Mouse (Mus musculus) small intestine, adult 2 months (tissue): ENCODE data around the gene Gm5771. TPM values are rescaled to one million over a fixed set of nuclear protein-coding genes. Genes with fewer than 3 reads are reported as not detected.
"Not testable (repeated sequence)": the region's sequence is repeated elsewhere in the genome, so short reads cannot be mapped to it uniquely, and the experiment has no call there.

Experiments used
- H3K27ac ChIP-seq: fragments of 200-500 bp; 2 replicates; pipeline ENCODE4 v1.5.1; 2012; ENCODE audit warnings: low read depth, low read length, control low read depth, inconsistent platforms; ENCODE audit not compliant: insufficient read depth
- H3K27me3 ChIP-seq: fragments of 200-500 bp; 2 replicates; pipeline ENCODE4 v1.6.1; 2012; ENCODE audit warnings: mild to moderate bottlenecking, moderate library complexity, low read length, inconsistent platforms; ENCODE audit not compliant: control insufficient read depth, insufficient read depth
- H3K36me3 ChIP-seq: fragments of 200-500 bp; 2 replicates; pipeline ENCODE4 v1.6.1; 2012; ENCODE audit warnings: mild to moderate bottlenecking, low read length, control low read depth, inconsistent platforms; ENCODE audit not compliant: control insufficient read depth, insufficient read depth
- H3K4me1 ChIP-seq: fragments of 200-500 bp; 2 replicates; pipeline ENCODE4 v1.6.1; 2012; ENCODE audit warnings: low read length, inconsistent platforms, mixed read lengths; ENCODE audit not compliant: control insufficient read depth, insufficient read depth, insufficient read length
- H3K4me3 ChIP-seq: fragments of 200-500 bp; 2 replicates; pipeline ENCODE4 v1.5.1; 2012; ENCODE audit warnings: low read depth, mild to moderate bottlenecking, control low read depth, inconsistent platforms, low read length, moderate library complexity
- CTCF ChIP-seq: fragments of 200-500 bp; IDR thresholded peaks from 2 replicates; pipeline ENCODE4 v1.5.1; 2012; ENCODE audit warnings: low read depth, mild to moderate bottlenecking, control low read depth, inconsistent platforms, low read length, moderate library complexity, mixed read lengths; ENCODE audit not compliant: insufficient replicate concordance, insufficient read length; ENCODE audit errors: extremely low read depth
- POLR2A ChIP-seq: fragments of 200-500 bp; IDR thresholded peaks from 2 replicates; pipeline ENCODE4 v1.6.1; 2012; ENCODE audit warnings: low read depth, mild to moderate bottlenecking, control low read depth, inconsistent platforms, low read length, moderate library complexity
- WGBS: fragments of 180-500 bp; shearing (Covaris S2); methylation state at CpG from one replicate; pipeline ENCODE4 v1.1.7; 2018; 5-methylcytosine and 5-hydroxymethylcytosine counted together
- polyA plus RNA-seq: library from polyadenylated mRNA; depleted of rRNA; stranded (reverse); fragments of >200 nt; gene quantifications from 2 replicates; pipeline ENCODE4 v1.2.3, GENCODE M21; 2012; rRNA removed

Gm5771 gene
- polyA plus RNA-seq, result 0.48 and 166 TPM in 2 replicates

DNA sequence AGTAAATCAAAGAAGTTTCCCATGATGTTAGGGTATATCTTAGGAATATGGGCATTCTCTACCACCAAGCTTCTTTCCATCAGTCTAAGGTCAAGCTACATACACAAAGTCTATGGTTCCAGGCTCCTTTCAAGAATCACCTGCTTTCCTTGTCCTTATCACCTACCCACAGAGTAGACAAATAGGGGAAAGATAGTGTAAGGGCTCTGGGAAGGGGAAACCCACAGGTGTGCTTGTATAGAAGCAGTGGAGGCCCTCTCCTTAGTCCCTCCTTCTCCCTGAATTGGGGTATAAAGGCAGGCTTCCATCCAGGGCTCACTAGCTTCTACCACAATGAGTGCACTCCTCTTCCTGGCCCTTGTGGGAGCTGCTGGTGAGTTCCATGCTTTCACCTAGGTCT, at the start of gene Gm5771:
TSS of gene Gm5771 (plus strand) at position 301 of the 400 bp plus-strand sequence.
- H3K4me1 ChIP-seq, H3K36me3 ChIP-seq, H3K4me3 ChIP-seq, H3K27me3 ChIP-seq, H3K27ac ChIP-seq: not testable (repeated sequence)

DNA sequence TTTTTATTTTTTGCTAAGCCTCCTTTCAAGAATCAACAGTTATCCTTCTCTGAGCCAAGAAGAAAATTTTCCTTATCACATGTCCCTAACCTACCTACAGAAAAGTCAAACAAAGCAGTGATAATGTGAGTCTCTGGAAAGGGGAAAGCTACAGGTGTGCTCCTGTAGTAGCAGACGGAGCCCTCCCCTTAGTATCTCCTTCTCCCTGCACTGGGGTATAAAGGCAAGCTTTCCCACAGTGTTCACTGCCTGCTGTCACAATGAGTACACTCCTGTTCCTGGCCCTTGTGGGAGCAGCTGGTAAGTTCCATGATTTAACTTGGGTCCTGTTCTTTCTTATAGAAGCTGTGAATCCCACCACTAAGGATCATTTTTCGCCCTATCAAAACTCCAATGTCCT, 38.2 kb upstream of the Gm5771 start, which contains the start of gene Try10:
TSS of gene Try10 (plus strand) at position 174 of the 400 bp plus-strand sequence.
- WGBS, result 58% methylated on average over 2 of the region's 2 CpGs
- no peak within 1 kb of the TSS for H3K27ac ChIP-seq
- H3K4me3 ChIP-seq, result no peak within 1 kb of the TSS
- H3K36me3 ChIP-seq, result no peaks in the 10 kb centered on the region
- H3K4me1 ChIP-seq, result no peaks in the 10 kb centered on the region
- no peaks in the 10 kb centered on the region for H3K27me3 ChIP-seq
- TF ChIP-seq POLR2A (no peak), CTCF (no peak)

DNA sequence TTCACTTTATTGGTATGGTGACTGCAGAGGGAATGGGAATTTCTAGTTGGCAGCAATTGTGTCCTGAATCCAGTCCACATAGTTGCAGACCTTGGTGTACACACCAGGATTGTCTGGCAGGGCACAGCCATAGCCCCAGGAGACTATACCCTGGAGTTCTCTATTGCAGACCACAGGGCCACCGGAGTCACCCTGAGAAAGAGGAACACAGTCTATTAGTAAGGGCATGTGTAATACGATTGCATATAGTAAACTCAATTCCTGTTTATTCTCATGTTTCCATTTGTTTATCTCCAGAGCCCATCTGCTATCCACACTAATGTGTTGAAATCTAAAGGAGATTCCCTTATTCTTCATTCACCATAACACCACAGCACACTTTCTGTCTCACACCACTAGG, 18.4 kb upstream of the Gm5771 start:
- not testable (repeated sequence) for H3K4me3 ChIP-seq, H3K27me3 ChIP-seq, H3K4me1 ChIP-seq, H3K36me3 ChIP-seq, H3K27ac ChIP-seq
- WGBS, result 70% methylated on average over 2 of the region's 2 CpGs

DNA sequence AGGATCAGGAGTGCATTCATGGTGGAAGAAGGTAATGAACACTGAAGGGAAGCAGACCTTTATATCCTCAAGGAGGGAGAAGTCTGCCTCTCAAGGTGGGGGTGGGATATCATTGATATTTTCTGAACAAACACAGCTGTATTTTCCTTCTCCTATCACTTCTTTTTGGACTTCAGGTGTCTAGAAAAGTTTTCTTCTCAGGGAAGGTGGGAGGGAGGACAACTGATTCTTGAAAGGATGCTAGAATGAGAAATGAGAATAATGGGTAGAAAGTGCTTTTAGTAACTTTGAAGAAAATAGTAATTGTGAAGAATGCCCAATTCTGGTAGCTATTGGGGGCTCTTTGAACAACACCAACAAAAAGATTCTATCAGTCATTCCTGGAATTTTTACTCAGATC, 14.6 kb upstream of the Gm5771 start, which contains the start of gene Prss3:
TSS of gene Prss3 (minus strand) at position 101 of the 400 bp plus-strand sequence.
- H3K27me3 ChIP-seq, H3K36me3 ChIP-seq, H3K4me3 ChIP-seq, H3K4me1 ChIP-seq, H3K27ac ChIP-seq: not testable (repeated sequence)

DNA sequence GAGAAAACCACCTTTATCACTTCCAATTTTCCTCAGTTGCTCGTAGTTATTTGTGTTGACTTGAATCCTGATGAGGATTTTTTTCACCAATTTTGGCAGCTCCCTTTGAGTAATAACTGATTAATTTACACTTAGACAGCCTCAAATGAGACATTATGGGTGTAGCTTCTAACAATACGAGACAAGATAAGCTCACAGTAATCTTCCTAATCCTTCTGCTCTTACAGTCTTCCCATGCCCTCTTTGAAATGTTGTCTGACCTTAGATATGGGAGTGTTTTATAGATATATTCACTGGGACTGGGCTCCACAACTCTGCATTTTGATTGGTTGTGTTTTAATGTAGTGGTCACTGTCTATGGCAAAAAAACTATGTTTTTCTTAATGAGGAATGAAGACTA, 5.4 kb upstream of the Gm5771 start:
- Histone ChIP-seq H3K27me3 (no peaks in the 10 kb centered on the region), H3K36me3 (no peaks in the 10 kb centered on the region), H3K27ac (no peak overlapping the region), H3K4me1 (no peaks in the 10 kb centered on the region), H3K4me3 (no peak overlapping the region)
- TF ChIP-seq CTCF (no peak), POLR2A (no peak)
- 64% methylated on average over 2 of the region's 2 CpGs for WGBS

DNA sequence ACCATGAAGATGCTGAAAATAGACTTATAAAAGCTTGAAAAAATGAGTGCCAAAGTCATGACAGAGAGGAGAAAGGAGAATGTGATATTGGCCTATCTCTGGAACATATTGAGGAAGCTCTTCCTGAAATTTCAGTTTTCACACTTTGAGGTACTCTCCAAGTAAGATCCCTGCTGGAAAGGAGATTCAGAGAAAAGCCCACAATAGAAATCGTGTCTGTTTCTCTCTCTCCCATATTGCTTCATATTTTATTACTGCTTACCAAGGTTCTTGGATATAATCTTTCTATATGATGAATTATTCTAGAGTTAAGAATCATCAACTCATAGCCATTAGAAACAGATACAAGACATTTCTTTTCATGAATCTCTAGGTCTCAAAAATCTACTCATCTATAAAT, 516 bp upstream of the Gm5771 start:
- H3K36me3 ChIP-seq, H3K4me1 ChIP-seq, H3K27me3 ChIP-seq, H3K27ac ChIP-seq, H3K4me3 ChIP-seq: not testable (repeated sequence)
- WGBS, result 51% methylated on average over 1 of the region's 1 CpGs

DNA sequence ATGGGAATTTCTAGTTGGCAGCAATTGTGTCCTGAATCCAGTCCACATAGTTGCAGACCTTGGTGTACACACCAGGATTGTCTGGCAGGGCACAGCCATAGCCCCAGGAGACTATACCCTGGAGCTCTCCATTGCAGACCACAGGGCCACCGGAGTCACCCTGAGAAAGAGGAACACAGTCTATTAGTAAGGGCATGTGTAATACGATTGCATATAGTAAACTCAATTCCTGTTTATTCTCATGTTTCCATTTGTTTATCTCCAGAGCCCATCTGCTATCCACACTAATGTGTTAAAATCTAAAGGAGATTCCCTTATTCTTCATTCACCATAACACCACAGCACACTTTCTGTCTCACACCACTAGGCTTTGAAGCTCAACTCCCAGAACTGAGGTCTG, 50.1 kb downstream of the Gm5771 start:
- not testable (repeated sequence) for H3K4me3 ChIP-seq, H3K27ac ChIP-seq, H3K27me3 ChIP-seq, H3K4me1 ChIP-seq, H3K36me3 ChIP-seq
- WGBS, result 77% methylated on average over 2 of the region's 2 CpGs

DNA sequence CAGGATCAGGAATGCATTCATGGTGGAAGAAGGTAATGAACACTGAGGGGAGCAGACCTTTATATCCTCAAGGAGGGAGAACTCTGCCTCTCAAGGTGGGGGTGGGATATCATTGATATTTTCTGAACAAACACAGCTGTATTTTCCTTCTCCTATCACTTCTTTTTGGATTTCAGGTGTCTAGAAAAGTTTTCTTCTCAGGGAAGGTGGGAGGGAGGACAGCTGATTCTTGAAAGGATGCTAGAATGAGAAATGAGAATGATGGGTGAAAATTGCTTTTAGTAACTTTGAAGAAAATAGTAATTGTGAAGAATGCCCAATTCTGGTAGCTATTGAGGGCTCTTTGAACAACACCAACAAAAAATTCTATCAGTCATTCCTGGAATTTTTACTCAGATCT, 53.9 kb downstream of the Gm5771 start, which contains the start of gene Gm10334:
TSS of gene Gm10334 (minus strand) at position 101 of the 400 bp plus-strand sequence.
- not testable (repeated sequence) for H3K4me1 ChIP-seq, H3K27ac ChIP-seq, H3K36me3 ChIP-seq, H3K4me3 ChIP-seq, H3K27me3 ChIP-seq

Other genes starting within 250 kb of the Gm5771 start
- gene Try4, start 90.1 kb upstream of the Gm5771 start, polyA plus RNA-seq, result 50.1 and 29,533 TPM in 2 replicates
- 14.8 and 8,245 TPM in 2 replicates for gene Try5, start 75.5 kb upstream of the Gm5771 start, polyA plus RNA-seq
- 0.87 and 412 TPM in 2 replicates for gene Try10, start 38.3 kb upstream of the Gm5771 start, polyA plus RNA-seq
- gene Prss3, start 14.7 kb upstream of the Gm5771 start, polyA plus RNA-seq, result 1.3 and 663 TPM in 2 replicates
- gene Gm10334, start 53.8 kb downstream of the Gm5771 start, polyA plus RNA-seq, result 63.3 TPM in 1 of 2 replicates, not detected in the other
- gene Prss1, start 66.6 kb downstream of the Gm5771 start, polyA plus RNA-seq, result 22.6 TPM in 1 of 2 replicates, not detected in the other
- gene Prss2, start 129.4 kb downstream of the Gm5771 start, polyA plus RNA-seq, result 73.6 and 36,591 TPM in 2 replicates
- 1.6 and 2.1 TPM in 2 replicates for gene Ephb6, start 213.1 kb downstream of the Gm5771 start, polyA plus RNA-seq
- 0.08 and 15.9 TPM in 2 replicates for gene Trpv6, start 244.0 kb downstream of the Gm5771 start, polyA plus RNA-seq